Mouse (Mus musculus) spleen, postnatal 4 days (tissue): ENCODE results near the gene Insl3.
A peak's percentile ranks its signal among the peaks of the same experiment; 100 is the strongest.

Source experiments
- DNase-seq, 2 experiments: peaks; one replicate each; pipeline ENCODE4 v3.0.0; 2022; ENCODE audit warnings: low spot score in 2 of 2

Insl3 gene

GRCm38 (mm10) chr8:71689028-71689427 is at the start of gene Insl3:
Gene Insl3 (plus strand): TSS chr8:71689214.
- no peak for DNase-seq

- no peak for DNase-seq
These were observed 49.7 kb upstream of the Insl3 start for GRCm38 (mm10) chr8:71639318-71639717.

- no peak for DNase-seq
These were observed 43.5 kb upstream of the Insl3 start for GRCm38 (mm10) chr8:71645510-71645909.

GRCm38 (mm10) chr8:71654600-71654999 is 34.4 kb upstream of the Insl3 start:
- peak; percentile 56 to 80 for DNase-seq

- DNase-seq: no peak
These were observed 31.2 kb upstream of the Insl3 start for GRCm38 (mm10) chr8:71657816-71658215.

GRCm38 (mm10) chr8:71658515-71659049 is 30.4 kb upstream of the Insl3 start:
- DNase-seq: no peak

GRCm38 (mm10) chr8:71659751-71660150 is 29.3 kb upstream of the Insl3 start:
- DNase-seq: no peak

- DNase-seq: peak; percentile 78 to 95
These were observed 28.5 kb upstream of the Insl3 start for GRCm38 (mm10) chr8:71660325-71661120.

- peak; percentile 78 to 88 for DNase-seq
These were observed 23.5 kb upstream of the Insl3 start for GRCm38 (mm10) chr8:71665331-71666130.

GRCm38 (mm10) chr8:71666855-71667254 is 22.2 kb upstream of the Insl3 start:
- no peak for DNase-seq

GRCm38 (mm10) chr8:71667256-71667655 is 21.8 kb upstream of the Insl3 start:
- DNase-seq: no peak

- DNase-seq: no peak
These were observed 20.6 kb upstream of the Insl3 start for GRCm38 (mm10) chr8:71668220-71668975.

- DNase-seq: no peak
These were observed 18.8 kb upstream of the Insl3 start for GRCm38 (mm10) chr8:71670198-71670597.

- no peak for DNase-seq
These were observed 18.1 kb upstream of the Insl3 start for GRCm38 (mm10) chr8:71670621-71671548.

- peak; percentile 90 to 98 for DNase-seq
These were observed 17.5 kb upstream of the Insl3 start, which contains the start of gene Unc13a for GRCm38 (mm10) chr8:71671549-71671965. Gene Unc13a (minus strand): TSS chr8:71671757.

GRCm38 (mm10) chr8:71672168-71672735 is 16.8 kb upstream of the Insl3 start:
- DNase-seq: no peak

- no peak for DNase-seq
These were observed 14.9 kb upstream of the Insl3 start for GRCm38 (mm10) chr8:71674071-71674470.

- no peak for DNase-seq
These were observed 13.5 kb upstream of the Insl3 start for GRCm38 (mm10) chr8:71675456-71676019.

GRCm38 (mm10) chr8:71676020-71676741 is 12.8 kb upstream of the Insl3 start, which contains the start of gene Jak3:
Gene Jak3 (plus strand): TSS chr8:71676296.
- peak; percentile 51 to 82 for DNase-seq
